Mouse (Mus musculus) heart, postnatal 0 days (tissue): ENCODE measurements around the gene Ndufa11.

Source experiments
- CTCF ChIP-seq: IDR thresholded peaks from 2 replicates; pipeline ENCODE4 v1.5.1; 2016; ENCODE audit warnings: antibody characterized with exemption, control low read depth, low read depth
- EP300 ChIP-seq: IDR thresholded peaks from 2 replicates; pipeline ENCODE4 v1.6.1; 2016; ENCODE audit warnings: antibody characterized with exemption, low read depth

- TF ChIP-seq CTCF: no peak
- TF ChIP-seq EP300: no peak
Measured at GRCm38 (mm10) chr17:56688045-56688444, 29.5 kb upstream of the Ndufa11 start.
